Mouse (Mus musculus) E14TG2a.4 (cell line): ENCODE measurements around the gene Serinc5.

Experiments used
- CTCF ChIP-seq: conservative IDR thresholded peaks from 2 replicates; pipeline ENCODE4 v1.5.1; 2014; ENCODE audit warnings: low read length
- POU5F1 ChIP-seq: IDR thresholded peaks from 2 replicates; pipeline ENCODE4 v1.6.1; 2014; ENCODE audit warnings: low read length, borderline replicate concordance

GRCm38 (mm10) chr13:92729811-92730210, 118.9 kb downstream of the Serinc5 start:
- no peak for TF ChIP-seq CTCF
- TF ChIP-seq POU5F1, result no peak
